Comparison of ENCODE assay signal across 10 mouse cellular contexts in the genomic region with DNA sequence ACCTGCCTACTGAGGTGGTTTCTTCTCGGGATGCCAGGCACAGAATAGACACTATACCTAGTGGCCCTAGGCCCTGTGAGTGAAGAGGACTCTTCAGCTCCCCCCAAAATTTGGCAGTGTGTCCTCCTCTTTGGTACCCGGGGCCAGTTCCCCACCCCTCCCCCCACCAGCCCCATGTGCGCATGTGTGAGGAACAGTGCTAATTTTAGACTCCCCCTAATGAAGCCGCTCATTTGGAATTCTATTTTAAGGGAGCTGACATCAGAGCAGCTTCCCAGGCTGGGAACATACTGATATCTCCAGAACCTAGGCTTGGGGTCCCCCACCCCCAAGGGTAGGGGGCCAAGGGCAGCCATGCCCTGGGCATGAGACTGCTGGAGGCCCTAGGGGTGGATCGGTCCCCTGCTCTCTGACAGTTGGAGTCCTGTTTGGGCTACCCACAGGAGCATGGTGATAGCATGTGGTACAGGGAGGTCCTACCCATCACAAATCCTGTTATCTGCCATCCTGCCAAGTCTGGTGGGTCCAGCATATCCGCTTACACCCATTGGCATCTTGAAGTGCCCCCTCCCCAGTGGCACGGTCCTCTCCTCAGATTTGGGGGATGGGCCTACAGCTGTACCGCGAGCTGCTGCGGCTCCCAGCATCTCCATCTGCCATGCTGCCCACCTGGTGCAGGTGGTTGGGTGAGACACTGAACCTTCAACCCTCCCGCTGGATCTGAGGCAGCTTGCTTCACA. TPM values are rescaled to one million over a fixed set of nuclear protein-coding genes. Genes with fewer than 3 reads are reported as not detected.
DNase-seq lines count a peak whose midpoint lies in the region; ATAC-seq lines count a peak whose summit lies in the region.
"Had no signal": no experiment of that assay in that cellular context is flagged by ENCODE, and none has a peak within 500 bp of the region (broad histone marks: within the 10 kb centered on the region; RNA-seq: fewer than 3 reads in every experiment).

No protein-coding gene starts in this region.

- H3K4me3 ChIP-seq in heart, embryonic 12.5 days, result no peak overlapping the region
- peak overlapping the region; percentile 14; the same call in 1 of the 2 replicates for H3K4me3 ChIP-seq in heart, embryonic 15.5 days
- no peak overlapping the region for H3K4me3 ChIP-seq in midbrain, embryonic 14.5 days (replicated peaks; ENCODE audit: low read depth, low read length)
- H3K4me3 ChIP-seq: erythroblast, embryonic 14.5 days had no signal

- ATAC-seq in heart, embryonic 12.5 days (ENCODE audit: insufficient number of reproducible peaks, low FRiP score), result peak; percentile 10; the same call in 1 of the 2 replicates
- peak; percentile 63 for ATAC-seq in heart, embryonic 15.5 days (replicated peaks; ENCODE audit: insufficient number of reproducible peaks, insufficient read depth, low FRiP score, low read depth)
- ATAC-seq in midbrain, embryonic 14.5 days (ENCODE audit: low FRiP score, low TSS enrichment), result peak; percentile 15; the same call in 1 of the 2 replicates

- H3K27ac ChIP-seq in heart, embryonic 12.5 days (ENCODE audit: poor library complexity, severe bottlenecking), result peak overlapping the region; percentile 93
- peak overlapping the region; percentile 89 for H3K27ac ChIP-seq in heart, embryonic 15.5 days
- peak overlapping the region; percentile 92 for H3K27ac ChIP-seq in midbrain, embryonic 14.5 days (replicated peaks; ENCODE audit: low read depth, low read length)

- H3K4me2 ChIP-seq in heart, embryonic 12.5 days, result peak overlapping the region; percentile 50
- H3K4me2 ChIP-seq in heart, embryonic 15.5 days, result peak overlapping the region; percentile 53
- peak overlapping the region; percentile 3; the same call in 1 of the 2 replicates for H3K4me2 ChIP-seq in midbrain, embryonic 14.5 days (ENCODE audit: low read length)

- DNase-seq in heart, postnatal 36 days, result no peak
- DNase-seq in cerebellum, adult 8-10 months, result peak; percentile 59
- peak; percentile 34 for DNase-seq in midbrain, embryonic 14.5 days
- DNase-seq in ovary, postnatal 36 days (ENCODE audit: low spot score), result no peak
- DNase-seq in frontal cortex, postnatal 14 days (ENCODE audit: low spot score in 2 of 2), result no peak
- DNase-seq in layer of hippocampus, adult 11-12 months (ENCODE audit: low spot score), result no peak
- DNase-seq: right cerebral cortex, postnatal 4 days had no signal

- H3K36me3 ChIP-seq in heart, embryonic 12.5 days, result peaks cover 18% of the 10 kb centered on the region
- H3K36me3 ChIP-seq in heart, embryonic 15.5 days, result peaks cover 8% of the 10 kb centered on the region; the same call in 1 of the 2 replicates
- peaks cover 9% of the 10 kb centered on the region; the same call in 1 of the 2 replicates for H3K36me3 ChIP-seq in midbrain, embryonic 14.5 days (ENCODE audit: control insufficient read depth, insufficient read depth, low read length)

- no peaks in the 10 kb centered on the region for H3K9me3 ChIP-seq in heart, embryonic 12.5 days (replicated peaks)
- no peaks in the 10 kb centered on the region for H3K9me3 ChIP-seq in heart, embryonic 15.5 days (replicated peaks)
- no peaks in the 10 kb centered on the region for H3K9me3 ChIP-seq in midbrain, embryonic 14.5 days (ENCODE audit: control insufficient read depth, low read length)

- H3K27me3 ChIP-seq in heart, embryonic 12.5 days (replicated peaks), result no peaks in the 10 kb centered on the region
- no peaks in the 10 kb centered on the region for H3K27me3 ChIP-seq in heart, embryonic 15.5 days
- no peaks in the 10 kb centered on the region for H3K27me3 ChIP-seq in midbrain, embryonic 14.5 days (ENCODE audit: control insufficient read depth, insufficient read depth, low read length)

- H3K4me1 ChIP-seq in heart, embryonic 12.5 days (replicated peaks), result peaks cover 100% of the 10 kb centered on the region
- H3K4me1 ChIP-seq in heart, embryonic 15.5 days (replicated peaks), result peaks cover 99% of the 10 kb centered on the region
- peaks cover 81% of the 10 kb centered on the region for H3K4me1 ChIP-seq in midbrain, embryonic 14.5 days (ENCODE audit: control insufficient read depth, insufficient read depth, low read length)

- H3K9ac ChIP-seq in heart, embryonic 12.5 days, result peak overlapping the region; percentile 64; the same call in 1 of the 2 replicates
- H3K9ac ChIP-seq in heart, embryonic 15.5 days, result 0 out of 2 replicates have a peak overlapping the region, but pooled peaks have one; percentile 0
- H3K9ac ChIP-seq in midbrain, embryonic 14.5 days (replicated peaks; ENCODE audit: low read length), result no peak overlapping the region

- intact Hi-C loops in heart, postnatal 36 days (cut with DNase I), result no loop called here

- 56% methylated on average over 11 of the region's 11 CpGs for WGBS in heart, embryonic 12.5 days
- WGBS in heart, embryonic 15.5 days, result 57% methylated on average over 11 of the region's 11 CpGs
- 71% methylated on average over 11 of the region's 11 CpGs for WGBS in midbrain, embryonic 14.5 days

RNA-seq across cellular contexts. Expression of gene Gins2, which starts 38.0 kb away (rescaled TPM):
- 63.4 and 66.8 TPM in 2 replicates for polyA plus RNA-seq in heart, embryonic 12.5 days (2016; fragmentation: Nextera tagmentation; extraction: Ambion mirVana)
- 1 to 10 TPM in 1 of 2 experiments, under 1 TPM in 1; 0.86 to 1.7 TPM for total RNA-seq in heart, postnatal 36 days (2021)
- polyA plus RNA-seq in heart, embryonic 15.5 days (2015; fragmentation: Nextera tagmentation; extraction: Ambion mirVana), result 43.9 and 56.2 TPM in 2 replicates
- 15.5 and 23.7 TPM in 2 replicates for polyA plus RNA-seq in midbrain, embryonic 14.5 days (2014; fragmentation: Nextera tagmentation; extraction: Ambion mirVana)

Comparison
In these comparisons a context has a peak if more than half of its experiments do, and no peak if none do; other contexts are left out.
1. ATAC-seq: peak in every context shown above with its lines; median percentile 63 in heart, embryonic 15.5 days; 15 in midbrain, embryonic 14.5 days; 10 in heart, embryonic 12.5 days.
2. H3K4me2 ChIP-seq: peak in every context shown above with its lines; median percentile 53 in heart, embryonic 15.5 days; 50 in heart, embryonic 12.5 days; 3 in midbrain, embryonic 14.5 days.
3. DNase-seq: peak in cerebellum, adult 8-10 months (single experiment) and midbrain, embryonic 14.5 days (single experiment); none in heart, postnatal 36 days (0 of 2), ovary, postnatal 36 days (single experiment), frontal cortex, postnatal 14 days (0 of 2) and layer of hippocampus, adult 11-12 months (single experiment).
4. Peak in every context shown above with its lines, with median percentiles within 50 percentile points of each other: H3K27ac ChIP-seq.